Mouse (Mus musculus) forebrain, embryonic 12.5 days (tissue): ENCODE results near the gene Ap1b1. TPM values are rescaled to one million over a fixed set of nuclear protein-coding genes. Genes with fewer than 3 reads are reported as not detected.

Experiments used
- ATAC-seq: fragments of 200-750 bp; cut with Nextera tagmentation; 2 replicates; pipeline ENCODE4 v1.8.0; 2017; ENCODE audit warnings: moderate TSS enrichment; ENCODE audit not compliant: low FRiP score
- H3K27ac ChIP-seq: fragments of 300-500 bp; sonication (generic); 2 replicates; pipeline ENCODE4 v1.5.1; 2016; ENCODE audit warnings: mild to moderate bottlenecking
- H3K27me3 ChIP-seq: fragments of 300-500 bp; sonication (generic); 2 replicates; pipeline ENCODE4 v1.6.1; 2016; ENCODE audit warnings: mild to moderate bottlenecking
- H3K36me3 ChIP-seq: fragments of 300-500 bp; sonication (generic); replicated peaks from 2 replicates; pipeline ENCODE4 v1.6.1; 2016; ENCODE audit warnings: mild to moderate bottlenecking
- H3K4me1 ChIP-seq: fragments of 300-500 bp; sonication (generic); 2 replicates; pipeline ENCODE4 v1.6.1; 2016
- H3K4me2 ChIP-seq: fragments of 300-500 bp; sonication (generic); 2 replicates; pipeline ENCODE4 v1.6.1; 2016; ENCODE audit warnings: mild to moderate bottlenecking, moderate library complexity
- H3K4me3 ChIP-seq: fragments of 300-500 bp; sonication (generic); replicated peaks from 2 replicates; pipeline ENCODE4 v1.5.1; 2016; ENCODE audit warnings: mild to moderate bottlenecking
- H3K9ac ChIP-seq: fragments of 300-500 bp; sonication (generic); 2 replicates; pipeline ENCODE4 v1.6.1; 2016; ENCODE audit warnings: mild to moderate bottlenecking
- H3K9me3 ChIP-seq: fragments of 300-500 bp; sonication (generic); 2 replicates; pipeline ENCODE4 v1.6.1; 2016
- WGBS: fragments of 180-500 bp; shearing (Covaris S2); methylation state at CpG from one replicate; pipeline ENCODE4 v1.1.7; 2016; 5-methylcytosine and 5-hydroxymethylcytosine counted together
- polyA plus RNA-seq: library from polyadenylated mRNA; unstranded; fragments of >200 nt; fragmentation: Nextera tagmentation; extraction: Ambion mirVana; gene quantifications from 2 replicates; pipeline ENCODE4 v1.2.1, GENCODE M21; 2016

The Ap1b1 gene
- polyA plus RNA-seq, 1 experiment from 2014 or later = 67.9 TPM

DNA sequence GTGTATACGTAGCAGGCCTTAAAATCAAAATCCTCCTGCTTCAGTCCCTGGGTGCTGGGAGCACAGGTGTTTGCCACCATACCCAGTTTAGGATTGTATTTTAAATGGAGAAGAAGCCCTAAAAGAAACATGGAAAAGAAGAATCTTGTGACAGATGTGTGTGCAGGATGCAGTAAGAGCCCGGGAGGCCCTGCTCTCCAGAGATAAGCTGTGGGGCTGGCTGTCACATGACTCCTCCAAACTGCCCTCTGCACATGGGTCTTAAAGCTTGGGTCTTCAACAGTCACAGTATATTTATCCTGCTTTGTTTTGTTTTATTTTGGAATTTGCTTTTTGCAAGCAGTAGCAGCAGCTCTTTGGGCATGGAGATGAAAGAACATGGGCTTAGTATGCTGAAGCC lies 19.1 kb upstream of the Ap1b1 start:
- no peak for ATAC-seq
- Histone ChIP-seq H3K9me3 (no peaks in the 10 kb centered on the region), H3K27ac (no peak overlapping the region), H3K4me2 (no peak overlapping the region), H3K36me3 (no peaks in the 10 kb centered on the region), H3K9ac (no peak overlapping the region), H3K27me3 (no peaks in the 10 kb centered on the region), H3K4me3 (no peak overlapping the region), H3K4me1 (no peaks in the 10 kb centered on the region)
- WGBS = 66% methylated on average over 2 of the region's 2 CpGs

- Histone ChIP-seq H3K27ac (no peak overlapping the region), H3K9ac (no peak overlapping the region), H3K9me3 (no peaks in the 10 kb centered on the region), H3K4me1 (no peaks in the 10 kb centered on the region), H3K36me3 (no peaks in the 10 kb centered on the region), H3K4me2 (no peak overlapping the region), H3K4me3 (no peak overlapping the region), H3K27me3 (no peaks in the 10 kb centered on the region)
- WGBS = 82% methylated on average over 10 of the region's 10 CpGs
- no peak for ATAC-seq
Observed at GRCm38 (mm10) chr11:4968376-4968775, 18.2 kb upstream of the Ap1b1 start.

DNA sequence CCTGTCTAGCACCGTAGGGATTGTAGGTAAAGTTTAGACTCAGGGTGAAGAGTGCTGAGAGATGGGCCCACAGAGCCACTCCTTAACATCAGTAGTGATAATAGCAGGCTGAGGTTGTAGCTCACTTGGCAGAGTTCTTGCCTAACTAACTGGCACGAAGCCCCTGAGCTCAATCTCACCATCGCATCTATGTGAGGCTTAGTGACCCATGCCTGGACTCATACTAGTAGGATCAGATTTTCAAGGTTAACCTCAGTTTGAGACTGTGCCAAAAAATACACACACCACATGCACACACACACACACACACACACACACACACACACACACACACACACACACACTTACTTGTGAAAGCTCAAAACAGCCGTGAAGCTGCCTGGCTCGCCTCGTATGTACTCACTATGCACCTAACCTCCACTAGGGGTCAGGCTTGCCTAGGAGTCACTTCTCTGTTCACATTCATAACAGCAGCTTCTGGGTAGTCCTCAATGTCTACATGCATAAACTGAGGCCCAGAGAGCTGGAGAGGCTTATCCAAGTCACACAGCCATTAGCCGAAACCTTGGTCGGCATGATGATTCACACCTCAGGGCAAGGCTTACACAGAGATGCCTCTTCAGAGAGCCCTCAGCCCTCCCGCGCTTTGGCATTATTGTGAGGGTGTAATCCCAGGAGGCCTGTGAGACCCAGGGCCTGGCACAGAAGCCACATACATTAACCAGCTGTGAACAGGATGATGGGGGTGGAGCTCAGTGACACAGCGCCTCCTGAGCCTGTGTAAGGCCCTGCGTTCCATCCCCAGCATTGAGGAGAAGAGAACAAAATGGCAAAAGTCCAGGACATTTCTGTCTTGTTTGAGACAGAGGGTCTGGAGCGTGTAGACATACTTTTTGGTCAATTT lies 13.4 kb upstream of the Ap1b1 start:
- H3K4me3 ChIP-seq = no peak overlapping the region
- no peaks in the 10 kb centered on the region for H3K36me3 ChIP-seq
- no peak for ATAC-seq
- H3K9ac ChIP-seq = no peak overlapping the region
- H3K27ac ChIP-seq = no peak overlapping the region
- WGBS = 63% methylated on average over 13 of the region's 13 CpGs
- no peaks in the 10 kb centered on the region for H3K9me3 ChIP-seq
- H3K4me1 ChIP-seq = 0 out of 2 replicates have a peak, but pooled peaks cover 3% of the 10 kb centered on the region
- no peaks in the 10 kb centered on the region for H3K27me3 ChIP-seq
- no peak overlapping the region for H3K4me2 ChIP-seq

- Histone ChIP-seq H3K36me3 (no peaks in the 10 kb centered on the region), H3K27me3 (no peaks in the 10 kb centered on the region), H3K9me3 (no peaks in the 10 kb centered on the region), H3K27ac (no peak overlapping the region), H3K9ac (no peak overlapping the region), H3K4me1 (0 out of 2 replicates have a peak, but pooled peaks cover 3% of the 10 kb centered on the region), H3K4me3 (no peak overlapping the region), H3K4me2 (no peak overlapping the region)
- 80% methylated on average over 2 of the region's 2 CpGs for WGBS
- no peak for ATAC-seq
Observed at GRCm38 (mm10) chr11:4973871-4974256, 12.8 kb upstream of the Ap1b1 start.

GRCm38 (mm10) chr11:4974376-4975122 lies 12.1 kb upstream of the Ap1b1 start:
- Histone ChIP-seq H3K9ac (no peak overlapping the region), H3K9me3 (no peaks in the 10 kb centered on the region), H3K36me3 (no peaks in the 10 kb centered on the region), H3K4me3 (no peak overlapping the region), H3K4me2 (no peak overlapping the region), H3K27ac (no peak overlapping the region), H3K4me1 (0 out of 2 replicates have a peak, but pooled peaks cover 3% of the 10 kb centered on the region), H3K27me3 (no peaks in the 10 kb centered on the region)
- 85% methylated on average over 11 of the region's 11 CpGs for WGBS
- no peak for ATAC-seq

- H3K9ac ChIP-seq = no peak overlapping the region
- H3K27ac ChIP-seq = no peak overlapping the region
- 0 out of 2 replicates have a peak, but pooled peaks have one; percentile 55 for ATAC-seq
- peak overlapping the region; percentile 45 for H3K4me2 ChIP-seq
- no peaks in the 10 kb centered on the region for H3K9me3 ChIP-seq
- H3K36me3 ChIP-seq = no peaks in the 10 kb centered on the region
- no peaks in the 10 kb centered on the region for H3K27me3 ChIP-seq
- H3K4me1 ChIP-seq = 0 out of 2 replicates have a peak, but pooled peaks cover 3% of the 10 kb centered on the region
- peak overlapping the region; percentile 15; the same call in 1 of the 2 replicates for H3K4me3 ChIP-seq
- WGBS = 6% methylated on average over 14 of the region's 14 CpGs
Observed at GRCm38 (mm10) chr11:4975623-4976022, 11.0 kb upstream of the Ap1b1 start.

DNA sequence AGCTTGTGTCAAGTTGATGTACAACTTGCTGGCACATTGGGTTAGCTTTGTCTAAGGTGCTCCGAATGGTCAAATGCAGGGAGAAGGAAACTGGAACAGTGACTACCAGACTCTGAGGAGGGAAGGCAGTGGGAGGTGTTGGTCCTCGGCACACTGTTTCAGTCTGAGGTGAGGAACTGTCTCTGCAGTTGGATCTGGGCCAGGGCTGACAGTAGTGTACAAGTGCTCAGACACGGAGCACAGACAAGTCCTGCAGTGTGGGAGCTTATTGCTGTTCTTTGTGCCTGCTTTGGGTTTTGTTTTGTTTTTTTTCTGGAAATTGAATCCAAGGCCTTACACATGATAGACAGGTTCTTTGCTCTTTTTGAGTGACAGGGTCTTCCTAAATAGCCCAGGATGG lies 3.6 kb upstream of the Ap1b1 start:
- no peaks in the 10 kb centered on the region for H3K27me3 ChIP-seq
- ATAC-seq = no peak
- H3K9me3 ChIP-seq = no peaks in the 10 kb centered on the region
- no peak overlapping the region for H3K4me3 ChIP-seq
- WGBS = 83% methylated on average over 3 of the region's 3 CpGs
- H3K27ac ChIP-seq = no peak overlapping the region
- no peak overlapping the region for H3K4me2 ChIP-seq
- no peaks in the 10 kb centered on the region for H3K36me3 ChIP-seq
- peaks cover 16% of the 10 kb centered on the region for H3K4me1 ChIP-seq
- H3K9ac ChIP-seq = no peak overlapping the region

DNA sequence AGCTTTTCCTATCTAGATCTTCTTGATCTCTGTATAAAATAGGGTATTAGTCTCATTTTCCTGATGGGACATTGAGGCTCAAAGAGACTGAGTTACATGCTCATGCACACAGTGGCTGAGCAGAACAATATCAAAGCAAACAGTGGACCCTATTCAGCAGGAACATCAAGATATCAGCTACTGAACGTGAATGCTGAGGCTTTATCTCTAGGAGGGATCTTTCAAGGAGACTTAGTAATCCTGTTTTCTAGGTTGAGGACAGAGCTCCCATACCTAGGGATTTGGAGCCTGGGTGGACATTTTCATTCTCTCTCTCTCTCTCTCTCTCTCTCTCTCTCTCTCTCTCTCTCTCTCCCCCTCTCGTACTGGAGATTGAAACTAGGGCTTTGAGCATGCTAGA lies 3.1 kb upstream of the Ap1b1 start:
- Histone ChIP-seq H3K4me1 (peaks cover 20% of the 10 kb centered on the region), H3K27ac (no peak overlapping the region), H3K4me2 (no peak overlapping the region), H3K36me3 (no peaks in the 10 kb centered on the region), H3K9me3 (no peaks in the 10 kb centered on the region), H3K27me3 (no peaks in the 10 kb centered on the region), H3K4me3 (no peak overlapping the region), H3K9ac (no peak overlapping the region)
- WGBS = 70% methylated on average over 2 of the region's 2 CpGs
- no peak for ATAC-seq

- H3K9ac ChIP-seq = no peak overlapping the region
- no peak overlapping the region for H3K4me3 ChIP-seq
- H3K9me3 ChIP-seq = no peaks in the 10 kb centered on the region
- WGBS = 4% methylated on average over 5 of the region's 5 CpGs
- peak overlapping the region; percentile 23; the same call in 1 of the 2 replicates for H3K4me2 ChIP-seq
- H3K36me3 ChIP-seq = no peaks in the 10 kb centered on the region
- H3K27me3 ChIP-seq = no peaks in the 10 kb centered on the region
- ATAC-seq = no peak
- no peak overlapping the region for H3K27ac ChIP-seq
- peaks cover 20% of the 10 kb centered on the region for H3K4me1 ChIP-seq
Observed at GRCm38 (mm10) chr11:4984249-4984648, 2.4 kb upstream of the Ap1b1 start.

- Histone ChIP-seq H3K9me3 (no peaks in the 10 kb centered on the region), H3K27ac (no peak overlapping the region), H3K27me3 (no peaks in the 10 kb centered on the region), H3K9ac (no peak overlapping the region), H3K4me2 (no peak overlapping the region), H3K36me3 (no peaks in the 10 kb centered on the region), H3K4me1 (peaks cover 20% of the 10 kb centered on the region), H3K4me3 (no peak overlapping the region)
- ATAC-seq = no peak
- WGBS = 82% methylated on average over 3 of the region's 3 CpGs
Observed at GRCm38 (mm10) chr11:4984799-4985198, 1.8 kb upstream of the Ap1b1 start.

DNA sequence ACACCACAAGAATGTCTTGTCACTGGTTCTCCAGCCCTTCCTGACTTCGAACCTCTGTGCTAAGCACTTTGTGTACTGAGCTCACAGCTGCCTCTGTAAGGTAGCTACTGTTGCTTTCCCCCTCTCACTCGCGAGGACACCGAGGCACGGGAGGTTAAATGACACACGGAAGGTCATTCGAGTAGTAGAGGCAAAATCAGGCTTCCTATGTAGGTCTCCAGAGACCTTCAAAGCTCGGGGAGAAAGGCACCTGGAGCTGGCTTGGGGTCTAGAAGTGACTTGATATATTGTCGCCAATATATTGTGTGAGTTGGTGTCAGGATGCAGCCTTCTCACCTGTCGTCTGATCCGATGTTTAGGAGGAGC lies 846 bp downstream of the Ap1b1 start:
- ATAC-seq = no peak
- H3K4me2 ChIP-seq = peak overlapping the region; percentile 90
- peak overlapping the region; percentile 79 for H3K4me3 ChIP-seq
- peaks cover 20% of the 10 kb centered on the region for H3K4me1 ChIP-seq
- H3K36me3 ChIP-seq = 0 out of 2 replicates have a peak, but pooled peaks cover 3% of the 10 kb centered on the region
- no peak overlapping the region for H3K27ac ChIP-seq
- H3K27me3 ChIP-seq = no peaks in the 10 kb centered on the region
- H3K9ac ChIP-seq = peak overlapping the region; percentile 77
- no peaks in the 10 kb centered on the region for H3K9me3 ChIP-seq
- 66% methylated on average over 11 of the region's 11 CpGs for WGBS

DNA sequence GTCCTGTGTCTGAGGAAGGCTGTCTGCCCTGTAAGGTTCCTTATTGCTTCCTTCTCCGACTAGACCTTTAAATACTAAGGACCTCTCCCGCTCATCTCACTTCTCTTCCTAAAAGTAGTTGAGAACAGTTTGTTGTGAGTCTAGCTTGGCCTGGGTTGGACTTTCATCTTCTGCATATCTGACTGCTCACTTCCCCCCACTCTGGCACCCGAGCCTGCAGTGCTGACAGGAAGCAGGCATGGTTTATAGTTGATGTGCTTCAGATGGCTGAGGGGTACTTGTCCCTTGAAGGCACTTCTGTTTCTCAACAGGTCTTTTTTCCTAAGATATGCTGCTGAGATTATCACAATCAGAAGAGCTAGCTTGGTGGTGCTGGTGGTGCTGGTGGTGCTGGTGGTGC lies 2.6 kb downstream of the Ap1b1 start:
- no peak overlapping the region for H3K27ac ChIP-seq
- no peak for ATAC-seq
- H3K9ac ChIP-seq = no peak overlapping the region
- no peak overlapping the region for H3K4me3 ChIP-seq
- H3K36me3 ChIP-seq = 0 out of 2 replicates have a peak, but pooled peaks cover 3% of the 10 kb centered on the region
- peaks cover 16% of the 10 kb centered on the region for H3K4me1 ChIP-seq
- H3K27me3 ChIP-seq = no peaks in the 10 kb centered on the region
- no peak overlapping the region for H3K4me2 ChIP-seq
- no peaks in the 10 kb centered on the region for H3K9me3 ChIP-seq
- 85% methylated on average over 3 of the region's 3 CpGs for WGBS
